Mouse (Mus musculus) stomach, postnatal 0 days (tissue): ENCODE results near the gene Mbnl2. TPM values are rescaled to one million over a fixed set of nuclear protein-coding genes. Genes with fewer than 3 reads are reported as not detected.
A peak's percentile ranks its signal among the peaks of the same experiment; 100 is the strongest.

Experiments used
- ATAC-seq: fragments of 200-750 bp; cut with Nextera tagmentation; 2 replicates; pipeline ENCODE4 v1.8.0; 2017; ENCODE audit not compliant: low FRiP score, low TSS enrichment
- DNase-seq: peaks from one replicate; pipeline ENCODE4 v3.0.0-alpha.2; 2016; ENCODE audit warnings: low spot score
- H3K27ac ChIP-seq: fragments of 300-500 bp; sonication (generic); replicated peaks from 2 replicates; pipeline ENCODE4 v1.5.1; 2014; ENCODE audit warnings: mild to moderate bottlenecking, control low read depth
- H3K27me3 ChIP-seq: fragments of 300-500 bp; sonication (generic); 2 replicates; pipeline ENCODE4 v1.6.1; 2014; ENCODE audit warnings: low read length; ENCODE audit not compliant: control insufficient read depth, insufficient read depth
- H3K36me3 ChIP-seq: fragments of 300-500 bp; sonication (generic); 2 replicates; pipeline ENCODE4 v1.6.1; 2014; ENCODE audit warnings: low read length, mixed read lengths; ENCODE audit not compliant: control insufficient read depth, insufficient read depth
- H3K4me1 ChIP-seq: fragments of 300-500 bp; sonication (generic); replicated peaks from 2 replicates; pipeline ENCODE4 v1.6.1; 2014; ENCODE audit warnings: antibody characterized with exemption; ENCODE audit not compliant: control insufficient read depth, insufficient read depth
- H3K4me2 ChIP-seq: fragments of 300-500 bp; sonication (generic); replicated peaks from 2 replicates; pipeline ENCODE4 v1.6.1; 2014; ENCODE audit warnings: low read depth, mild to moderate bottlenecking, control low read depth, moderate library complexity
- H3K4me3 ChIP-seq: fragments of 300-500 bp; sonication (generic); 2 replicates; pipeline ENCODE4 v1.5.1; 2014; ENCODE audit warnings: low read depth, low read length, control low read depth
- H3K9ac ChIP-seq: fragments of 300-500 bp; sonication (generic); 2 replicates; pipeline ENCODE4 v1.6.1; 2014; ENCODE audit warnings: mild to moderate bottlenecking, low read length, control low read depth, mixed read lengths
- H3K9me3 ChIP-seq: fragments of 300-500 bp; sonication (generic); 2 replicates; pipeline ENCODE4 v1.6.1; 2016; ENCODE audit warnings: low read length; ENCODE audit not compliant: control insufficient read depth
- CTCF ChIP-seq: IDR thresholded peaks from 2 replicates; pipeline ENCODE4 v1.5.1; 2016; ENCODE audit warnings: antibody characterized with exemption, low read depth, mild to moderate bottlenecking, moderate library complexity
- EP300 ChIP-seq: optimal IDR thresholded peaks from 2 replicates; pipeline ENCODE3; 2016; ENCODE audit warnings: antibody characterized with exemption
- WGBS: fragments of 180-500 bp; shearing (Covaris S2); extraction: QIAGEN DNeasy Blood & Tissue Kit; methylation state at CpG from one replicate; pipeline ENCODE4 v1.1.7; 2014; 5-methylcytosine and 5-hydroxymethylcytosine counted together
- polyA plus RNA-seq: library from polyadenylated mRNA; unstranded; fragments of >200 nt; fragmentation: Nextera tagmentation; extraction: Ambion mirVana; gene quantifications from 2 replicates; pipeline ENCODE4 v1.2.1, GENCODE M21; 2015

Mbnl2 gene
- polyA plus RNA-seq, 1 experiment from 2014 or later = 104 TPM

DNA sequence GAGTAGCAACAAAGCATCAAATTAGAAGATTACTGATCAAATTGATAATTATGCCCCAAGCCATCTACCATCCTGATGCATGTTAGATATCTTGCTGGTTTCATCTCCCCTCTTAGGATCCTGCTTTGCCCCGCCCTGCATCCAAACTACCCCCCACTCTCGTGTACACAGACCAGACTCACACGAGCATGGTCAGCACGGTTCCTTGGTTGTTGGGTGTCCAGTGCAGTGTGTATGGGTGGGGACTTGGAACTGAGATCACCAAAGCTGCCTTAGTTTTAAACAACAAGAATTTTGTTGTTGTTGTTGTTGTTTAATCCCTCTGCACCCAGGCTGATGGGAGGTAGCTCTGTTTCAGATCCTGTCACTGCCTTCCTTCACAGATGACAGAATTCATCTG, 101.7 kb downstream of the Mbnl2 start:
- WGBS = 74% methylated on average over 4 of the region's 4 CpGs
- Histone ChIP-seq H3K4me2 (no peak overlapping the region), H3K4me3 (no peak overlapping the region), H3K27ac (no peak overlapping the region), H3K36me3 (peaks cover 7% of the 10 kb centered on the region; the same call in 1 of the 2 replicates), H3K27me3 (no peaks in the 10 kb centered on the region), H3K4me1 (0 out of 2 replicates have a peak, but pooled peaks cover 3% of the 10 kb centered on the region), H3K9ac (no peak overlapping the region), H3K9me3 (no peaks in the 10 kb centered on the region)
- DNase-seq (no peak), ATAC-seq (no peak)
- TF ChIP-seq EP300 (no peak), CTCF (no peak)

DNA sequence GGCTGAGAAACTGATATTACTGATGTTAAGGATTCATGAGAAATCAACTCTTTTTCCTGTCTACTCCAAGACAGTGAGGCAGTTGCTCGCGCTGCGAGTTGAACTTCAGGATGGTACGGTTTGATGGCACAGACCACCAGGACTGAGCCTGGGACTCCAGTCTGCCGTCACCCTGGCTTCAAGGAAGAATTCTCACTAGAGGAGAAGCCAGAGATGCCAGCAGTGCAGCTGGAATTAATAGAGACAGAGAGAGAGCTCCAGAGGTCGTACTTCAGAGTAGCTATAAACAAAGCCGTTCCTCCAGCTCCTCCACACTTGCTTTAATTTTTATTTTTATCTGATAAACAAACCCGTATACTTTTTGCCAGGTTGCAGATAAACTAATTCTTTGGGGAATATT, 102.5 kb downstream of the Mbnl2 start:
- TF ChIP-seq EP300 = no peak
- TF ChIP-seq CTCF = no peak
- H3K4me2 ChIP-seq = no peak overlapping the region
- ATAC-seq (no peak), DNase-seq (no peak)
- no peaks in the 10 kb centered on the region for H3K9me3 ChIP-seq
- peaks cover 7% of the 10 kb centered on the region; the same call in 1 of the 2 replicates for H3K36me3 ChIP-seq
- 58% methylated on average over 8 of the region's 8 CpGs for WGBS
- no peak overlapping the region for H3K27ac ChIP-seq
- no peak overlapping the region for H3K9ac ChIP-seq
- H3K27me3 ChIP-seq = no peaks in the 10 kb centered on the region
- no peaks in the 10 kb centered on the region for H3K4me1 ChIP-seq
- no peak overlapping the region for H3K4me3 ChIP-seq

DNA sequence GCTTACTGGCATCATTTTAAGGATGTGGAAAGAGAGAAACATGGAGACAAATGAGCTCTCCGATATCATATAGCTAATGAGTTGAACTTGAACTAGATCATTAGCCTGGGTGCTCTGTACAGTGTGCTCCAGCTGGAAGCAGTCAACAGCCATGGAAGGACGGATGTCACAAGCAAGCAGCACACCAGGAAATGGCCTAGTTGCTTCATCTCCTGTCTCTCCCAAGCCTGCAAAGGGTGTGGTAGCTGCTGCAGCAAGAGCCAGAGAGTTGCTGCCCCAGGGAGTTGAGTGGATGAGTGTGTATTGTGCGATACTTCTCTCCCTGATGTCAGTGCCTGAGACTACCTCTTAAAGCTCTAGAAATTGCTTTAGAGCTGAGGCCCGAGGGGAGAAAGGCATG, 104.2 kb downstream of the Mbnl2 start:
- DNase-seq = no peak
- no peak overlapping the region for H3K4me3 ChIP-seq
- H3K9me3 ChIP-seq = no peaks in the 10 kb centered on the region
- 39% methylated on average over 4 of the region's 4 CpGs for WGBS
- TF ChIP-seq EP300 = no peak
- no peak for TF ChIP-seq CTCF
- no peaks in the 10 kb centered on the region for H3K27me3 ChIP-seq
- H3K4me2 ChIP-seq = no peak overlapping the region
- H3K4me1 ChIP-seq = no peaks in the 10 kb centered on the region
- no peak overlapping the region for H3K27ac ChIP-seq
- peaks cover 7% of the 10 kb centered on the region; the same call in 1 of the 2 replicates for H3K36me3 ChIP-seq
- no peak overlapping the region for H3K9ac ChIP-seq
- peak; percentile 66 for ATAC-seq

DNA sequence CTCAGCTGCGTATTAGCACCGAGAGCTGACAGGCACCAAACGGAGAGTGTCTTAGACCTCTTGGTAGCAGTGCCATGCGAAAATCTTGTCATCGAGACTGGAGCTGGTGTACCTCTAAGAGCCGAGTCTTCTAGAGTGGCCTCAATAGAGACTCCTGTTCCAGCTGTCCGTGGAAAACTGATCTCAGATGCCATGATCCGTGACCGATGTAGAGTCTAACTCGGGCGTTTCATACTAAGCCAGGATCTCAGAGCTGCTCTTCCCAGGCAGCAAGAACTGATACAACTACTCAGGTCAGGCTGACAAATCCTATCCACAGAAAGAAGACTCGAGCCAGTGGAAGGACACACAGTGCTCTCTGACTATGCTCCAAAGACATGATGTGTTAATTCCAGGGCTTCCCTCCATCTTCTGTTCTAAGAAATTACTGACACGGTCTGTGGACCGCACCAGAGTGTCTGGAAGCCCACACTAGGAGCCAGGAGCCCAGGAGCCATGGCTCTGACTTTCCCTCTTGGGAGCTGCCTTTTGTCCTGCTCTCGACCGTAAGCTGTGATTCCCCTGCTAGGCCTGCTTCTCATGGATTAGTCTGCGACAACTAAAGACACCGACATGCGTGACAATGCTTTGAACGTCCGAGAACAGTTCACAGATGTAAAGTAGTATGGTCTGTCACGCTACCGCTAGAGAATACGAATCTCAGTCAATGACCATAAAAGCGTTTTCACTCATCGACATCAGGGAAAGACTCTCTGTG, 106.1 kb downstream of the Mbnl2 start:
- no peak overlapping the region for H3K4me2 ChIP-seq
- 84% methylated on average over 26 of the region's 26 CpGs for WGBS

DNA sequence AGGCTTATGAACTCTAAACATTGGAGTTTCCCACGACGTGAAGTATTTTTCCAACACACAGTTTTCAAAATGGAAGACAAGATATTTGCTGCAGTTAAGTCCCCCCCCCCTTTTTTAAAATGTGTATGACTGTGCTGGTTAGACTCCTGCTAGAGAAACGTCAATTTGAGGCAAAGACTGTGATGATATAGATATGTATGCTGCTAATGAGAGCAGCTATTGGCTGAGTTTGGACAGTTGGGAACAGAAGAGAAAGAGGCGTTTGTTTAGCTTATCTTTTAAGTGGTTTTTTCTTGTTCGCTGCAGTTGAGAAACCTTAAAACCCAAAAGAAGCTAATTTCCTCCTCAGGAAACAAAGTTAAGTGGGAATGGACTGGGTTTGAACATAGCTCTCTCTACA, 106.7 kb downstream of the Mbnl2 start:
- no peak for TF ChIP-seq CTCF
- no peak for TF ChIP-seq EP300
- H3K4me2 ChIP-seq = no peak overlapping the region
- peaks cover 7% of the 10 kb centered on the region; the same call in 1 of the 2 replicates for H3K36me3 ChIP-seq
- ATAC-seq (no peak), DNase-seq (no peak)
- H3K9me3 ChIP-seq = no peaks in the 10 kb centered on the region
- H3K27me3 ChIP-seq = no peaks in the 10 kb centered on the region
- no peak overlapping the region for H3K27ac ChIP-seq
- H3K4me3 ChIP-seq = no peak overlapping the region
- no peak overlapping the region for H3K9ac ChIP-seq
- no peaks in the 10 kb centered on the region for H3K4me1 ChIP-seq
- 44% methylated on average over 5 of the region's 5 CpGs for WGBS

More for the DNA sequence above, 106.1 kb downstream of the Mbnl2 start:
- Histone ChIP-seq H3K36me3 (peaks cover 7% of the 10 kb centered on the region; the same call in 1 of the 2 replicates), H3K9me3 (no peaks in the 10 kb centered on the region), H3K27me3 (no peaks in the 10 kb centered on the region), H3K4me1 (no peaks in the 10 kb centered on the region), H3K9ac (no peak overlapping the region), H3K4me3 (no peak overlapping the region), H3K27ac (no peak overlapping the region)
- no peak for TF ChIP-seq EP300
- TF ChIP-seq CTCF = no peak
- ATAC-seq (no peak), DNase-seq (no peak)

DNA sequence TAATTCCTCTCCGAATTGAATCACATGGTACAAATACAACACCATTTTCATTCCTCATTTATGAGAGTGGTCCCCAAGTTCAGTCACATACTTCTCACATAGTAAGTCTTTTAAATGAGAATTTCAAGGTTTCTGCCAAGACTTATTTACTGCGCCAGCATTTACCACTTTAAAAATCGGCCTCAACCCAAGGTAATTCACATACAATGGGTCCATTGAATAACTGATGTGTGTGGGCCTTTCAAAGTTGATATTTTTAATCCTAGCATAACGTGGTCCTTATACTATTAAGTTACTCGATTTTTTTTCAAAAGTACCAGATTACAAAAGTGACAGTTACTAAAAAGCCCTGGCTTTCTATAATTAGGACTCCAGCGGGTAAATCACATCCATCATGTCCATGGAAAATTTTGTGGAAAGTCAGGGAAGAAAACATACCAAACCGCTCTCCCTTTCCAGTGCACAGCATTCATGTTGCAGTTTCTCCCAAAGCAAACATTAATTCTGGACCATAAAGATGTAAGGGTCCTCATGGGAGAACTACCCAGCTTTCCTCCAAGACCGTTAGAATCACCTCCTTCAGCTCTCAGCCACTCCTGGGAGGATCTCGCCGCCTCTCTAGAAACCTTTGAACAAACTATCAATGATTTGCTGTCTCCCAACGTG, 107.8 kb downstream of the Mbnl2 start:
- H3K4me2 ChIP-seq = no peak overlapping the region
- no peak overlapping the region for H3K4me3 ChIP-seq
- DNase-seq (no peak), ATAC-seq (no peak)
- H3K27ac ChIP-seq = no peak overlapping the region
- no peaks in the 10 kb centered on the region for H3K9me3 ChIP-seq
- no peaks in the 10 kb centered on the region for H3K27me3 ChIP-seq
- no peak overlapping the region for H3K9ac ChIP-seq
- H3K4me1 ChIP-seq = no peaks in the 10 kb centered on the region
- 67% methylated on average over 11 of the region's 11 CpGs for WGBS
- TF ChIP-seq CTCF = no peak
- TF ChIP-seq EP300 = no peak
- peaks cover 7% of the 10 kb centered on the region; the same call in 1 of the 2 replicates for H3K36me3 ChIP-seq
